Mouse (Mus musculus): ENCODE measurements around the gene Chmp4b. TPM values are rescaled to one million over a fixed set of nuclear protein-coding genes. Genes with fewer than 3 reads are reported as not detected.

Chmp4b gene
- polyA plus RNA-seq, 1 experiment from 2014 or later: 28.7 TPM

- ATAC-seq: no peak
- Histone ChIP-seq H3K4me2 (ENCODE audit: low read depth, low read length) (no peak overlapping the region), H3K36me3 (ENCODE audit: control insufficient read depth, insufficient read depth, low read length) (no peaks in the 10 kb centered on the region), H3K4me1 (ENCODE audit: control insufficient read depth, insufficient read depth, low read length) (peaks cover 10% of the 10 kb centered on the region; the same call in 1 of the 2 replicates), H3K27me3 (replicated peaks; ENCODE audit: control insufficient read depth, insufficient read depth, low read length) (no peaks in the 10 kb centered on the region), H3K27ac (ENCODE audit: low read length) (no peak overlapping the region), H3K9me3 (ENCODE audit: control insufficient read depth, low read length) (no peaks in the 10 kb centered on the region), H3K9ac (ENCODE audit: low read depth, low read length) (no peak overlapping the region), H3K4me3 (ENCODE audit: low read length) (no peak overlapping the region)
- WGBS: 58% methylated on average over 7 of the region's 7 CpGs
Observed at GRCm38 (mm10) chr2:154735986-154736385, 84.5 kb downstream of the Chmp4b start.

GRCm38 (mm10) chr2:154738621-154739020 is 87.1 kb downstream of the Chmp4b start:
- peaks cover 6% of the 10 kb centered on the region; the same call in 1 of the 2 replicates for H3K4me1 ChIP-seq (ENCODE audit: control insufficient read depth, insufficient read depth, low read length)
- ATAC-seq: no peak
- H3K9me3 ChIP-seq (ENCODE audit: control insufficient read depth, low read length): no peaks in the 10 kb centered on the region
- no peaks in the 10 kb centered on the region for H3K27me3 ChIP-seq (replicated peaks; ENCODE audit: control insufficient read depth, insufficient read depth, low read length)
- no peak overlapping the region for H3K27ac ChIP-seq (ENCODE audit: low read length)
- H3K4me2 ChIP-seq (ENCODE audit: low read depth, low read length): no peak overlapping the region
- no peak overlapping the region for H3K9ac ChIP-seq (ENCODE audit: low read depth, low read length)
- H3K36me3 ChIP-seq (ENCODE audit: control insufficient read depth, insufficient read depth, low read length): no peaks in the 10 kb centered on the region
- 82% methylated on average over 5 of the region's 5 CpGs for WGBS
- H3K4me3 ChIP-seq (ENCODE audit: low read length): no peak overlapping the region

- no peak overlapping the region for H3K4me3 ChIP-seq (ENCODE audit: low read length)
- H3K9ac ChIP-seq (ENCODE audit: low read depth, low read length): no peak overlapping the region
- H3K27ac ChIP-seq (ENCODE audit: low read length): 0 out of 2 replicates have a peak overlapping the region, but pooled peaks have one; percentile 13
- no peaks in the 10 kb centered on the region for H3K36me3 ChIP-seq (ENCODE audit: control insufficient read depth, insufficient read depth, low read length)
- ATAC-seq: no peak
- no peaks in the 10 kb centered on the region for H3K27me3 ChIP-seq (replicated peaks; ENCODE audit: control insufficient read depth, insufficient read depth, low read length)
- no peaks in the 10 kb centered on the region for H3K4me1 ChIP-seq (ENCODE audit: control insufficient read depth, insufficient read depth, low read length)
- 63% methylated on average over 10 of the region's 10 CpGs for WGBS
- H3K4me2 ChIP-seq (ENCODE audit: low read depth, low read length): no peak overlapping the region
- H3K9me3 ChIP-seq (ENCODE audit: control insufficient read depth, low read length): no peaks in the 10 kb centered on the region
Observed at GRCm38 (mm10) chr2:154742911-154743819, 91.7 kb downstream of the Chmp4b start.

- no peak for ATAC-seq
- H3K36me3 ChIP-seq (ENCODE audit: control insufficient read depth, insufficient read depth, low read length): no peaks in the 10 kb centered on the region
- no peaks in the 10 kb centered on the region for H3K9me3 ChIP-seq (ENCODE audit: control insufficient read depth, low read length)
- no peak overlapping the region for H3K9ac ChIP-seq (ENCODE audit: low read depth, low read length)
- no peak overlapping the region for H3K27ac ChIP-seq (ENCODE audit: low read length)
- WGBS: 65% methylated on average over 4 of the region's 4 CpGs
- no peak overlapping the region for H3K4me3 ChIP-seq (ENCODE audit: low read length)
- no peaks in the 10 kb centered on the region for H3K27me3 ChIP-seq (replicated peaks; ENCODE audit: control insufficient read depth, insufficient read depth, low read length)
- no peaks in the 10 kb centered on the region for H3K4me1 ChIP-seq (ENCODE audit: control insufficient read depth, insufficient read depth, low read length)
- no peak overlapping the region for H3K4me2 ChIP-seq (ENCODE audit: low read depth, low read length)
Observed at GRCm38 (mm10) chr2:154743915-154744314, 92.4 kb downstream of the Chmp4b start.

Other genes with a start within 250 kb of the Chmp4b start
- gene Snta1, start 243.6 kb upstream of the Chmp4b start, polyA plus RNA-seq (2015; fragmentation: Nextera tagmentation; extraction: Ambion mirVana): 4.1 and 4.3 TPM in 2 replicates
- gene Cbfa2t2, start 215.2 kb upstream of the Chmp4b start, polyA plus RNA-seq (2015; fragmentation: Nextera tagmentation; extraction: Ambion mirVana): 21.9 and 23.0 TPM in 2 replicates
- 0.46 TPM in 1 of 2 replicates, not detected in the other for gene 1700003F12Rik, start 104.6 kb upstream of the Chmp4b start, polyA plus RNA-seq (2015; fragmentation: Nextera tagmentation; extraction: Ambion mirVana)
- 0.09 TPM in 1 of 2 replicates, not detected in the other for gene Actl10, start 99.9 kb upstream of the Chmp4b start, polyA plus RNA-seq (2015; fragmentation: Nextera tagmentation; extraction: Ambion mirVana)
- 1.4 and 1.6 TPM in 2 replicates for gene Necab3, start 92.8 kb upstream of the Chmp4b start, polyA plus RNA-seq (2015; fragmentation: Nextera tagmentation; extraction: Ambion mirVana)
- 5.8 and 9.5 TPM in 2 replicates for gene E2f1, start 81.8 kb upstream of the Chmp4b start, polyA plus RNA-seq (2015; fragmentation: Nextera tagmentation; extraction: Ambion mirVana)
- gene Pxmp4, start 48.0 kb upstream of the Chmp4b start, polyA plus RNA-seq (2015; fragmentation: Nextera tagmentation; extraction: Ambion mirVana): 41.2 and 41.9 TPM in 2 replicates
- 0.53 and 0.55 TPM in 2 replicates for gene Zfp341, start 38.4 kb upstream of the Chmp4b start, polyA plus RNA-seq (2015; fragmentation: Nextera tagmentation; extraction: Ambion mirVana)
- not detected in 2 replicates for gene 4930519P11Rik, start 38.3 kb upstream of the Chmp4b start, polyA plus RNA-seq (2015; fragmentation: Nextera tagmentation; extraction: Ambion mirVana)
- gene Gm14214, start 118.3 kb downstream of the Chmp4b start, polyA plus RNA-seq (2015; fragmentation: Nextera tagmentation; extraction: Ambion mirVana): not detected in 2 replicates
- gene Raly, start 139.4 kb downstream of the Chmp4b start, polyA plus RNA-seq (2015; fragmentation: Nextera tagmentation; extraction: Ambion mirVana): 30.6 and 34.0 TPM in 2 replicates
- not detected in 2 replicates for gene a, start 139.7 kb downstream of the Chmp4b start, polyA plus RNA-seq (2015; fragmentation: Nextera tagmentation; extraction: Ambion mirVana)
- 73.5 and 76.6 TPM in 2 replicates for gene Eif2s2, start 241.2 kb downstream of the Chmp4b start, polyA plus RNA-seq (2015; fragmentation: Nextera tagmentation; extraction: Ambion mirVana)